Mouse (Mus musculus): ENCODE measurements around the gene Zfp963. TPM values are rescaled to one million over a fixed set of nuclear protein-coding genes. Genes with fewer than 3 reads are reported as not detected.
"Not testable (repeated sequence)": the region's sequence is repeated elsewhere in the genome, so short reads cannot be mapped to it uniquely, and the experiment has no call there.

The Zfp963 gene
- total RNA-seq, 4 experiments from 2014 or later: 2.6 to 3.9 (median 3.2) TPM

DNA sequence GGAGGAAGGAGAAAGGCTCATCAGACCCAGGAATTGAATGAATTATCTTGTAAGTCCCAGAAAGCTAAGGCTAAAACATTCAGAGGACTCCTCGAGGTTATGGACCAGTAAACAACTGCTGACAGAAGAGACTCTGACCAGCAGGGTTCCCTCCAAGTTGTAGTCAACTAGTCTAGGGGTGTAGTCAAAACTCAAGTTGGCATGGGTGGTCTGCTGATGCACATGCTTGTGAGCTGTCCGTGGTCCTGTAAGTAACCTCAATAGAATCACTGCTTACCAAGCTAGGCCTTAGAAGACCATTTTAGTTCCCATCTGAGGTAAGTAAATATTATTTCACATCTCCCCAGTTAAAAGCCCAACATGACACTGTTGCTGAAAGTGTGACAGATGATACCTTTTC lies 8.5 kb downstream of the Zfp963 start:
- no peak for DNase-seq (ENCODE audit: low spot score in 2 of 2)

DNA sequence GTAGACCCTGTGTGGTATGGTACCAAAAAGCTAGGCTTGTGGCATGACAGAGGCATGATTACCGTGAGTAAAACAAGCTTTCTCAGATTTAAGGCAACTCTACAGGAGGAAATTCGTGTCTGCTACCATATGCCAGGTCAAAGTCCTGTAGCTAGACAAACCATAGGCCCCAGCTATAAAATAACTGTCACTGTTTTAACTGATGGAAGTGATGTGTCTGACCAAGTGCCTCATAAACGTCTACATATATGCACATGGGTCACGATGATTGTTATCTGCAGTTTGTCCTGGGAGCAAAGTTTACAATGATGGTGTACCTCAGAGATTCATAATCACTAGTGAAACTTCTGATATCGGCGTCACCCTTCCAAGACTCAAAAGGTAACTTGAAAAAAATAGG lies 9.0 kb downstream of the Zfp963 start:
- no peak for DNase-seq (ENCODE audit: low spot score in 2 of 2)

GRCm38 (mm10) chr8:69735495-69735894 lies 14.3 kb downstream of the Zfp963 start:
- DNase-seq (ENCODE audit: low spot score in 2 of 2): no peak

GRCm38 (mm10) chr8:69717232-69717580 lies 32.6 kb downstream of the Zfp963 start:
- DNase-seq (ENCODE audit: low spot score in 2 of 2): no peak

DNA sequence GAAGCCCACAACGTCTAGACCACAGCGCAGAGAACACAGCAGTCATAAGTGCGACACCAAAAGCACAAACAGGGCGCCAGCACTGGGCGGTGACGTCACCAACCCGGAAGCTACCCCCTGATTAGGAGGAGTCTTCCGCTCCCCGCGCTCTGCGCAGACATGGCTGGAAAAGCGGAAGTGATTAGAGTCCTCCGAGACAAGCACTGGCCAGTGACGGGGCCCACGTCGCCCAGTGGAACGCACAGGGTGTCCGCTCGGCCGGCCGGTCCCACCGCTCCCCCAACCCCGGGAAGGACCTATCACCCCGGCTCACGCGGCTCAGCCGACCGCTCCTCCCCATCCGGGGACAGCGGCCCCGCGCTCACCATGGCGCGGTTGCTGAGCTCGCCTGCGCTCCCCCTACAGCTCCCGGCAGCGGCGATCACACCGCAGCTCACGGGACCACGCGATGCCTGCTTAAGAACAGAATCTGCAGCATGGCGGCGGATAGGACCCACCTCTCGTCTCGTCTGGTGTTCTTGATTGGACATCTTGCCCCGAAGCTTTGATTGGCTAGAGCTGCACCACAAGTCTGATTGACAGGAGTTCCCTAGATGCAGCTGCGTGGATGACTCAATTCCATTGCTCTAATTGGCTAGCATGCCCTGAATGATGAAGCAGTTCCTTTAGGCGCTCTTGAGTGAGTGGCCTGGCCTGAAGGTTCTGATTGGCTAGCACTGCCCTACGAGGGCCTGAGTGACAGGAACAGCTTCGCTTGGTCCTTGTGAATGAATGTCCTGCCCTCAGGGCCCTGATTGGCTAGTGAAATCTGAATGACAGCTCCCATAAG lies 33.2 kb downstream of the Zfp963 start:
- DNase-seq (ENCODE audit: low spot score in 2 of 2): peak; percentile 94 to 96

DNA sequence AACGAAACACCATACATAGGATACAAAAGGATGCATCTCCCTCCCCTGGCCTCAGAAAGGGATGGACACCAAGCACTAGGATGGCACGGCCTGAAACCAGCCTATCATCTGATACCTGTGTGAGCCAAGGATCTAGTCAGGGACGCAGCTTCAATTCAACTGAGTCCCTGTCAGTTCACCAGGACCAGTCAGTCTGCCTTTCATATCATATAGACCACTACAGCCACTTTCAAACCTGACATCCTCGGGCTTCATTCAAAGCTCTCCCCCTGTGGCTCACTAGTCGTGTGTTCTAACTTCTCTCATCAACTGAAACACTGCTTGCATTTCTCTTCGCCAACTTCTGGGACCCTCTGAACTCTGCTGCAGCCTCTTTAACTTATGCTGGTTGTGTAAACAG lies 34.4 kb downstream of the Zfp963 start:
- DNase-seq (ENCODE audit: low spot score in 2 of 2): no peak

DNA sequence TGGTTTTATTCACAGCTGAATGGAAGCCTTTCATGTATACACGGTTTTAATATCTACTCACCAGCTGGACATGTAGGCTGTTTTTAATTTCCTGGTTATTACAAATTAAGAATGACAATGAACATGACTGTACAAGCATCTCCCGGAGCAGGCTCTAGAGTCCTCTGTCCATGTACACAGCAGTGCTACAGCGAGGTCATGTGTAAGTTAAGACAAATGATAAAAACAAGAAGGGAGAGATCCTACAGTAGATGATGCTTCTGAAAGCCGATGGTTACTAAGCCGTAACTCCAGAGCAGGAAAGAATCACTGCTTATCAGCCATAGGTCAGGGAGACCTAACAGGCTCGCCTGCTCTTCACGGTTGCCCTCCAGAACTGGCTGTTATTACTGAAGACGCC lies 36.3 kb downstream of the Zfp963 start:
- DNase-seq (ENCODE audit: low spot score in 2 of 2): no peak

DNA sequence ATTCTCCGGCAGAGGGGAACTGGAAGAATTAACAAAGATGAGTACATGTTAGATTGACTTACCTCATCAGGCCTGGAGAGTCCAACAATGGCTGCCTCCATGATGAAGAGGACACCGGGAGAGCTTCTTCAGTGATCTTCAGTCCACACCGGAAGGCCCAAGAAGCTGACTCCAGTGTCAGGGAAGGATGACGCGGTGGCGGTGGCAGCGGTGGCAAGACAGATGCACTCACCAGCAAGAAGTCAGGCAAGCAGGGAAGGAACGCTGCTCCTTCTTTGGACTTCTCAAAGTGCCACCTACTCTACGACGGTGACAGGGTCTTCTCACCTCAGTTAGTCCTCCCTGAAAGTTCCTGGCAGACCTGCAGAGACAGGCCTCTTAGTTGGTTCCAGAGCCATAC lies 39.1 kb downstream of the Zfp963 start, which contains the start of gene Zfp869:
Gene Zfp869, minus strand, starts transcription at position 101 of the 400 bp plus-strand sequence.
- not testable (repeated sequence) for DNase-seq (ENCODE audit: low spot score in 2 of 2)

GRCm38 (mm10) chr8:69701810-69702209 lies 48.0 kb downstream of the Zfp963 start:
- DNase-seq (ENCODE audit: low spot score in 2 of 2): no peak

Other genes with a start within 250 kb of the Zfp963 start
- gene Gm7697, start 227.0 kb downstream of the Zfp963 start, total RNA-seq (2022): not detected
- 1 to 10 TPM; 4.3 to 7.1 (median 6.0) TPM for gene Zfp868, start 124.4 kb downstream of the Zfp963 start, total RNA-seq (2022)
- under 1 TPM; 0.36 to 0.74 (median 0.50) TPM for gene Zfp964, start 95.5 kb downstream of the Zfp963 start, total RNA-seq (2022)
- 10 to 100 TPM; 15.2 to 18.6 (median 16.6) TPM for gene Zfp869, start 39.2 kb downstream of the Zfp963 start, total RNA-seq (2022)
- 1 to 10 TPM; 1.3 to 3.0 (median 1.7) TPM for gene Gm20422, start 24.9 kb upstream of the Zfp963 start, total RNA-seq (2022)
- 1 to 10 TPM; 6.7 to 9.7 (median 8.8) TPM for gene Atp13a1, start 41.2 kb upstream of the Zfp963 start, total RNA-seq (2022)
- 10 to 100 TPM; 11.1 to 16.1 (median 12.4) TPM for gene Zfp866, start 41.2 kb upstream of the Zfp963 start, total RNA-seq (2022)
- 1 to 10 TPM; 2.7 to 5.3 (median 3.5) TPM for gene Gmip, start 58.7 kb upstream of the Zfp963 start, total RNA-seq (2022)
- under 1 TPM in 3 of 4 experiments, not detected in 1; 0.07 to 0.13 (median 0.07) TPM for gene Lpar2, start 72.5 kb upstream of the Zfp963 start, total RNA-seq (2022)
- gene Pbx4, start 82.5 kb upstream of the Zfp963 start, total RNA-seq (2022): not detected
- 1 to 10 TPM; 1.2 to 6.0 (median 2.1) TPM for gene Cilp2, start 137.7 kb upstream of the Zfp963 start, total RNA-seq (2022)
- not detected for gene Tssk6, start 152.2 kb upstream of the Zfp963 start, total RNA-seq (2022)
- gene Ndufa13, start 152.6 kb upstream of the Zfp963 start, total RNA-seq (2022): 100 to 1,000 TPM; 248 to 328 (median 285) TPM
- 10 to 100 TPM in 3 of 4 experiments, 1 to 10 TPM in 1; 8.2 to 10.8 (median 10.5) TPM for gene Yjefn3, start 152.7 kb upstream of the Zfp963 start, total RNA-seq (2022)
- 10 to 100 TPM; 20.5 to 26.4 (median 25.2) TPM for gene Gatad2a, start 246.4 kb upstream of the Zfp963 start, total RNA-seq (2022)